Mouse (Mus musculus) forebrain, embryonic 14.5 days (tissue): ENCODE measurements around the gene Pofut2. TPM values are rescaled to one million over a fixed set of nuclear protein-coding genes. Genes with fewer than 3 reads are reported as not detected.

ENCODE experiments used
- ATAC-seq: fragments of 200-750 bp; cut with Nextera tagmentation; 2 replicates; pipeline ENCODE4 v1.8.0; 2017; ENCODE audit warnings: mild to moderate bottlenecking, moderate library complexity
- DNase-seq: peaks from one replicate; pipeline ENCODE4 v3.0.0-alpha.2; 2015; ENCODE audit warnings: low spot score
- H3K27ac ChIP-seq: fragments of 300-500 bp; sonication (generic); 2 replicates; pipeline ENCODE4 v1.5.1; 2014; ENCODE audit warnings: low read depth, mild to moderate bottlenecking, control low read depth, low read length, moderate library complexity
- H3K27me3 ChIP-seq: fragments of 300-500 bp; sonication (generic); replicated peaks from 2 replicates; pipeline ENCODE4 v1.6.1; 2014; ENCODE audit warnings: low read length, control low read depth, mixed read lengths; ENCODE audit not compliant: control insufficient read depth, insufficient read depth
- H3K36me3 ChIP-seq: fragments of 300-500 bp; sonication (generic); 2 replicates; pipeline ENCODE4 v1.6.1; 2014; ENCODE audit warnings: low read length, control low read depth; ENCODE audit not compliant: control insufficient read depth, insufficient read depth
- H3K4me1 ChIP-seq: fragments of 300-500 bp; sonication (generic); 2 replicates; pipeline ENCODE4 v1.6.1; 2014; ENCODE audit warnings: antibody characterized with exemption, low read length, control low read depth; ENCODE audit not compliant: control insufficient read depth, insufficient read depth
- H3K4me2 ChIP-seq: fragments of 300-500 bp; sonication (generic); 2 replicates; pipeline ENCODE4 v1.6.1; 2014; ENCODE audit warnings: mild to moderate bottlenecking, control low read depth, low read length
- H3K4me3 ChIP-seq: fragments of 300-500 bp; sonication (generic); 2 replicates; pipeline ENCODE4 v1.5.1; 2014; ENCODE audit warnings: low read depth, low read length, control low read depth
- H3K9ac ChIP-seq: fragments of 300-500 bp; sonication (generic); 2 replicates; pipeline ENCODE4 v1.6.1; 2014; ENCODE audit warnings: mild to moderate bottlenecking, low read length, control low read depth, moderate library complexity
- H3K9me3 ChIP-seq: fragments of 300-500 bp; sonication (generic); replicated peaks from 2 replicates; pipeline ENCODE4 v1.6.1; 2016; ENCODE audit warnings: low read length, control low read depth, mixed read lengths; ENCODE audit not compliant: control insufficient read depth
- WGBS: fragments of 180-500 bp; shearing (Covaris S2); extraction: QIAGEN DNeasy Blood & Tissue Kit; methylation state at CpG from one replicate; pipeline ENCODE4 v1.1.7; 2014; 5-methylcytosine and 5-hydroxymethylcytosine counted together
- polyA plus RNA-seq: library from polyadenylated mRNA; unstranded; fragments of >200 nt; fragmentation: Nextera tagmentation; extraction: Ambion mirVana; gene quantifications from 2 replicates; pipeline ENCODE4 v1.2.1, GENCODE M21; 2014

Gene Pofut2
- polyA plus RNA-seq, 1 experiment from 2014 or later: 44.1 TPM

- H3K4me3 ChIP-seq: no peak overlapping the region
- no peak overlapping the region; the same call in 1 of the 2 replicates for H3K27ac ChIP-seq
- ATAC-seq (no peak; the same call in 1 of the 2 replicates), DNase-seq (peak; percentile 40)
- WGBS: 76% methylated on average over 2 of the region's 2 CpGs
- no peaks in the 10 kb centered on the region for H3K9me3 ChIP-seq
- H3K4me1 ChIP-seq: no peaks in the 10 kb centered on the region
- H3K9ac ChIP-seq: no peak overlapping the region
- H3K27me3 ChIP-seq: no peaks in the 10 kb centered on the region
- peaks cover 4% of the 10 kb centered on the region; the same call in 1 of the 2 replicates for H3K36me3 ChIP-seq
- H3K4me2 ChIP-seq: no peak overlapping the region
Measured at GRCm38 (mm10) chr10:77315682-77316081, 56.7 kb downstream of the Pofut2 start.

Other genes starting within 250 kb of the Pofut2 start
- 33.1 and 38.0 TPM in 2 replicates for gene Slc19a1, start 227.0 kb upstream of the Pofut2 start, polyA plus RNA-seq
- gene Col18a1, start 92.7 kb upstream of the Pofut2 start, polyA plus RNA-seq: 21.3 and 24.1 TPM in 2 replicates
- gene Adarb1, start 159.1 kb downstream of the Pofut2 start, polyA plus RNA-seq: 7.8 and 10.3 TPM in 2 replicates